In genomic region chr1:59247602-59248001, GRCm38 (mm10) we compare ENCODE assay signal across 9 mouse cellular contexts. TPM values are rescaled to one million over a fixed set of nuclear protein-coding genes. Genes with fewer than 3 reads are reported as not detected.
A peak's percentile ranks its signal among the peaks of the same experiment; 100 is the strongest.
DNase-seq lines count a peak whose midpoint lies in the region; ATAC-seq and TF ChIP-seq lines count a peak whose summit lies in the region.
"Had no signal": no experiment of that assay in that cellular context is flagged by ENCODE, and none has a peak within 500 bp of the region (broad histone marks: within the 10 kb centered on the region; RNA-seq: fewer than 3 reads in every experiment).

No protein-coding gene starts in this region.

- H3K9ac ChIP-seq in forebrain, embryonic 15.5 days (replicated peaks): no peak overlapping the region
- no peak overlapping the region for H3K9ac ChIP-seq in hindbrain, embryonic 13.5 days
- H3K9ac ChIP-seq in limb, embryonic 11.5 days (ENCODE audit: low read length): no peak overlapping the region
- no peak overlapping the region for H3K9ac ChIP-seq in midbrain, postnatal 0 days (replicated peaks; ENCODE audit: low read length, poor library complexity, severe bottlenecking)

- H3K36me3 ChIP-seq in forebrain, embryonic 15.5 days: no peaks in the 10 kb centered on the region
- H3K36me3 ChIP-seq in hindbrain, embryonic 13.5 days: no peaks in the 10 kb centered on the region
- H3K36me3 ChIP-seq in limb, embryonic 11.5 days (ENCODE audit: control insufficient read depth, insufficient read depth, low read length): no peaks in the 10 kb centered on the region
- no peaks in the 10 kb centered on the region for H3K36me3 ChIP-seq in midbrain, postnatal 0 days (ENCODE audit: insufficient read depth, low read length)

- DNase-seq in right cerebral cortex, adult 2 months (ENCODE audit: low spot score in 2 of 2): peak; percentile 33 to 35
- no peak for DNase-seq in right cerebral cortex, postnatal 36 days (ENCODE audit: low spot score in 2 of 2)
- DNase-seq in cerebellum, adult 11 months: peak; percentile 67
- peak; percentile 79 for DNase-seq in limb, embryonic 11.5 days (ENCODE audit: low spot score)
- DNase-seq in midbrain, postnatal 0 days (ENCODE audit: low spot score): peak; percentile 78
- peak; percentile 36 for DNase-seq in thymus, postnatal 25 days

- H3K27ac ChIP-seq in forebrain, embryonic 15.5 days (replicated peaks): no peak overlapping the region
- H3K27ac ChIP-seq in hindbrain, embryonic 13.5 days: no peak overlapping the region
- H3K27ac ChIP-seq in limb, embryonic 11.5 days (replicated peaks; ENCODE audit: low read depth, low read length): no peak overlapping the region
- no peak overlapping the region for H3K27ac ChIP-seq in midbrain, postnatal 0 days (ENCODE audit: low read depth, low read length)

- no peak overlapping the region for H3K4me2 ChIP-seq in forebrain, embryonic 15.5 days (replicated peaks)
- no peak overlapping the region for H3K4me2 ChIP-seq in hindbrain, embryonic 13.5 days
- no peak overlapping the region for H3K4me2 ChIP-seq in limb, embryonic 11.5 days (ENCODE audit: low read depth, severe bottlenecking)
- H3K4me2 ChIP-seq in midbrain, postnatal 0 days (ENCODE audit: low read depth, low read length, poor library complexity, severe bottlenecking): no peak overlapping the region

- 4% methylated on average over 9 of the region's 9 CpGs for WGBS in forebrain, embryonic 15.5 days
- 6% methylated on average over 9 of the region's 9 CpGs for WGBS in hindbrain, embryonic 13.5 days
- 5% methylated on average over 9 of the region's 9 CpGs for WGBS in limb, embryonic 11.5 days
- 6% methylated on average over 9 of the region's 9 CpGs for WGBS in midbrain, postnatal 0 days

- peak; percentile 85 for TF ChIP-seq CTCF in midbrain, postnatal 0 days (IDR thresholded peaks at IDR 0.05)

- no peaks in the 10 kb centered on the region for H3K4me1 ChIP-seq in forebrain, embryonic 15.5 days
- 0 out of 2 replicates have a peak, but pooled peaks cover 2% of the 10 kb centered on the region for H3K4me1 ChIP-seq in hindbrain, embryonic 13.5 days (replicated peaks)
- no peaks in the 10 kb centered on the region for H3K4me1 ChIP-seq in limb, embryonic 11.5 days (ENCODE audit: control insufficient read depth, insufficient read depth, low read length)
- H3K4me1 ChIP-seq in midbrain, postnatal 0 days (ENCODE audit: insufficient read depth, low read length): no peaks in the 10 kb centered on the region

- H3K9me3 ChIP-seq in forebrain, embryonic 15.5 days: no peaks in the 10 kb centered on the region
- no peaks in the 10 kb centered on the region for H3K9me3 ChIP-seq in hindbrain, embryonic 13.5 days
- H3K9me3 ChIP-seq in limb, embryonic 11.5 days (ENCODE audit: control insufficient read depth, low read length): no peaks in the 10 kb centered on the region
- no peaks in the 10 kb centered on the region for H3K9me3 ChIP-seq in midbrain, postnatal 0 days (ENCODE audit: low read length)

- H3K4me3 ChIP-seq in forebrain, embryonic 15.5 days: no peak overlapping the region
- H3K4me3 ChIP-seq in hindbrain, embryonic 13.5 days: no peak overlapping the region
- H3K4me3 ChIP-seq in limb, embryonic 11.5 days (ENCODE audit: low read depth, low read length): no peak overlapping the region
- no peak overlapping the region for H3K4me3 ChIP-seq in midbrain, postnatal 0 days (ENCODE audit: low read depth, low read length)

- 0 out of 2 replicates have a peak, but pooled peaks have one; percentile 51 for ATAC-seq in forebrain, embryonic 15.5 days (replicated peaks)
- ATAC-seq in hindbrain, embryonic 13.5 days (ENCODE audit: low FRiP score): peak; percentile 49; the same call in 1 of the 2 replicates
- no peak for ATAC-seq in limb, embryonic 11.5 days (ENCODE audit: insufficient number of reproducible peaks, low FRiP score, low TSS enrichment, low read depth)
- ATAC-seq in midbrain, postnatal 0 days (ENCODE audit: low FRiP score): peak; percentile 56; the same call in 1 of the 2 replicates

- H3K27me3 ChIP-seq in forebrain, embryonic 15.5 days: no peaks in the 10 kb centered on the region
- H3K27me3 ChIP-seq in hindbrain, embryonic 13.5 days: no peaks in the 10 kb centered on the region
- no peaks in the 10 kb centered on the region for H3K27me3 ChIP-seq in limb, embryonic 11.5 days (ENCODE audit: control insufficient read depth, insufficient read depth, low read length)
- no peaks in the 10 kb centered on the region for H3K27me3 ChIP-seq in midbrain, postnatal 0 days (ENCODE audit: insufficient read depth, low read length)

RNA-seq across cellular contexts. Expression of gene Cdk15, which starts 9.1 kb away (rescaled TPM):
- 0.20 and 0.47 TPM in 2 replicates for polyA plus RNA-seq in forebrain, embryonic 15.5 days (2015; fragmentation: Nextera tagmentation; extraction: Ambion mirVana)
- 0.78 and 1.1 TPM in 2 replicates for polyA plus RNA-seq in hindbrain, embryonic 13.5 days (2015; fragmentation: Nextera tagmentation; extraction: Ambion mirVana)
- 0.13 and 0.21 TPM in 2 replicates for polyA plus RNA-seq in limb, embryonic 11.5 days (2014; fragmentation: Nextera tagmentation; extraction: Ambion mirVana)
- 0.66 and 1.1 TPM in 2 replicates for total RNA-seq in midbrain, postnatal 0 days (2014; rRNA removed)
- polyA plus RNA-seq in midbrain, postnatal 0 days (2015; fragmentation: Nextera tagmentation; extraction: Ambion mirVana): 1.7 and 2.1 TPM in 2 replicates
- polyA plus RNA-seq: liver, embryonic 16.5 days had no signal

RNA-seq across cellular contexts. Expression of gene Als2, which starts 10.6 kb away (rescaled TPM):
- polyA plus RNA-seq in forebrain, embryonic 15.5 days (2015; fragmentation: Nextera tagmentation; extraction: Ambion mirVana): 18.0 and 20.6 TPM in 2 replicates
- 17.3 and 17.5 TPM in 2 replicates for polyA plus RNA-seq in hindbrain, embryonic 13.5 days (2015; fragmentation: Nextera tagmentation; extraction: Ambion mirVana)
- 12.0 and 13.2 TPM in 2 replicates for polyA plus RNA-seq in limb, embryonic 11.5 days (2014; fragmentation: Nextera tagmentation; extraction: Ambion mirVana)
- 37.7 and 39.8 TPM in 2 replicates for total RNA-seq in midbrain, postnatal 0 days (2014; rRNA removed)
- polyA plus RNA-seq in midbrain, postnatal 0 days (2015; fragmentation: Nextera tagmentation; extraction: Ambion mirVana): 12.3 and 13.2 TPM in 2 replicates

Comparison
In these comparisons a context has a peak if more than half of its experiments do, and no peak if none do; other contexts are left out.
1. DNase-seq: peak in right cerebral cortex, adult 2 months (2 of 2), cerebellum, adult 11 months (single experiment), limb, embryonic 11.5 days (single experiment), midbrain, postnatal 0 days (single experiment) and thymus, postnatal 25 days (single experiment); none in right cerebral cortex, postnatal 36 days (0 of 2).